ENCODE assay signal across 15 mouse cellular contexts in the genomic region with DNA sequence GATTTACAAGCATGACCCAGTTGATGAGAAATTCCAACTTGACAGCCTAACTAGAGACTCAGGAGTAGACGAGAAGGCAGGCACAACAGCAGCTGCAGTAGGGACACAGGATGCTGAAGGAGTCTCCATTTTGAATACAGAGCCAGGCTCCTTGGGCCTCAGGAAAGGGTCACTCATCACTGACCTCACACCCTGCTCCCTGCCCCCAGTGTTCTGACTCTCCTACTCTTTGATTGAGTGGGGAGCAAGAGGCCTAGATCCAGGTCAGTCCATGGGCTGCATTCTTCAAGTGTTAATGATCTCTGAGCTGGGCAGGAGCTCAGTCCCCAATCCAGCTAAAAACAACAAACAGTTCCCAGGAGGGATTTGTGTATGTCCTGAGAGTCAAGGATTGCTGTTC. TPM values are rescaled to one million over a fixed set of nuclear protein-coding genes. Genes with fewer than 3 reads are reported as not detected.
"Had no signal": no experiment of that assay in that cellular context is flagged by ENCODE, and none has a peak within 500 bp of the region (broad histone marks: within the 10 kb centered on the region; RNA-seq: fewer than 3 reads in every experiment).

No protein-coding gene starts in this region.

- H3K4me3 ChIP-seq: layer of hippocampus, adult 2 months; limb, embryonic 15.5 days; midbrain, embryonic 13.5 days had no signal

- H3K27ac ChIP-seq: layer of hippocampus, adult 2 months; limb, embryonic 15.5 days; liver, embryonic 14.5 days; midbrain, embryonic 13.5 days; stomach, postnatal 0 days had no signal

- H3K9me3 ChIP-seq: limb, embryonic 15.5 days; midbrain, embryonic 13.5 days had no signal

- H3K36me3 ChIP-seq: limb, embryonic 15.5 days; midbrain, embryonic 13.5 days had no signal

- ATAC-seq: hindbrain, embryonic 16.5 days; inflammation-experienced regulatory T-cells, adult 6 months; lung, postnatal 0 days; midbrain, embryonic 13.5 days had no signal

- H3K9ac ChIP-seq: limb, embryonic 15.5 days; liver, embryonic 14.5 days; midbrain, embryonic 13.5 days had no signal

- DNase-seq: lung, adult 18-20 months; lung, postnatal 36 days; right cerebral cortex, postnatal 25 days; thymus, postnatal 4 days had no signal

- H3K4me2 ChIP-seq: limb, embryonic 15.5 days; midbrain, embryonic 13.5 days had no signal

RNA-seq across cellular contexts. Expression of a gene that starts 23.4 kb away (rescaled TPM):
- total RNA-seq: megakaryocyte progenitor cell, adult 5-6 weeks had no signal
- polyA plus RNA-seq: hindbrain, embryonic 16.5 days; inflammation-experienced regulatory T-cells, adult 6 months; lung, postnatal 0 days; neural tube, embryonic 14.5 days; small intestine, adult 2 months; stomach, postnatal 0 days had no signal
